Mouse (Mus musculus) megakaryocyte, embryonic 14.5 days (primary cell): ENCODE results near the gene Cd101. TPM values are rescaled to one million over a fixed set of nuclear protein-coding genes. Genes with fewer than 3 reads are reported as not detected.

ENCODE experiments used
- H3K27me3 ChIP-seq: replicated peaks from 2 replicates; pipeline ENCODE3; 2012; ENCODE audit warnings: inconsistent platforms
- H3K36me3 ChIP-seq: replicated peaks from 2 replicates; pipeline ENCODE3; 2012; ENCODE audit warnings: low read length, inconsistent platforms, mixed read lengths
- H3K4me1 ChIP-seq: 2 replicates; pipeline ENCODE4 v1.6.1; 2012; ENCODE audit warnings: inconsistent platforms
- H3K4me3 ChIP-seq: replicated peaks from 2 replicates; pipeline ENCODE3; 2012; ENCODE audit warnings: moderate library complexity, mild to moderate bottlenecking, inconsistent platforms
- H3K9me3 ChIP-seq: 2 replicates; pipeline ENCODE4 v1.6.1; 2012; ENCODE audit warnings: inconsistent platforms
- FLI1 ChIP-seq: IDR thresholded peaks from 2 replicates; pipeline ENCODE4 v1.6.1; 2012; ENCODE audit warnings: low read length, inconsistent platforms, mixed read lengths
- GATA1 ChIP-seq: IDR thresholded peaks from 3 replicates; pipeline ENCODE4 v1.6.1; 2012; ENCODE audit warnings: mixed read lengths, low read length, inconsistent platforms, borderline replicate concordance
- polyA plus RNA-seq: library from polyadenylated mRNA; stranded (reverse); fragments of >175 nt; gene quantifications from 2 replicates; pipeline ENCODE4 v1.2.3, GENCODE M21; 2012; ENCODE audit warnings: low replicate concordance; ENCODE audit not compliant: insufficient read depth

Cd101 gene
- polyA plus RNA-seq, 1 experiment, result 0.06 TPM

- Histone ChIP-seq H3K9me3 (no peaks in the 10 kb centered on the region), H3K27me3 (no peaks in the 10 kb centered on the region), H3K4me3 (no peak overlapping the region), H3K36me3 (no peaks in the 10 kb centered on the region), H3K4me1 (peaks cover 50% of the 10 kb centered on the region)
- no peak for TF ChIP-seq FLI1
- no peak for TF ChIP-seq GATA1
These were observed 35.1 kb downstream of the Cd101 start for GRCm38 (mm10) chr3:100994252-100994651.

DNA sequence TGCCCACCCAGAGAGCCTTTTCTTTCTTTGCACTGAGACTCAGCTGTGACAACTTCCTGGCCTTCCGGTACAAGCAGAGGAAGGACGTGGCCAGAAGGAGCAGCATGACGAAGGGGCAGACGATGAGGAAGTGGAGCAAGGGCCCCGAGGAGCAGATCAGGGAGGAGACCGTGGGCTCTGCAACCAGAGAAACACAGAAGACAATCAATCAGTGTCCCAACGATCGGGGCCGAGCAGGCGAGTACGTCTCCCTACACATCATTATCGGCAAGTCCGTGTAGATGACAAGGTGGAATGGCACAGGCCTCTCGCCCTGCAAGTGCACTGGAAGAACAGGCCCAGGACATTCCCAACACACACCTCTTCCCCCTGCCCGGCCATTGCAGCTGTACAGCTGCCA, 35.6 kb downstream of the Cd101 start:
- Histone ChIP-seq H3K27me3 (peaks cover 2% of the 10 kb centered on the region), H3K9me3 (no peaks in the 10 kb centered on the region), H3K4me3 (peak overlapping the region; percentile 83), H3K36me3 (no peaks in the 10 kb centered on the region), H3K4me1 (peaks cover 45% of the 10 kb centered on the region)
- TF ChIP-seq GATA1 (no peak), FLI1 (no peak)

DNA sequence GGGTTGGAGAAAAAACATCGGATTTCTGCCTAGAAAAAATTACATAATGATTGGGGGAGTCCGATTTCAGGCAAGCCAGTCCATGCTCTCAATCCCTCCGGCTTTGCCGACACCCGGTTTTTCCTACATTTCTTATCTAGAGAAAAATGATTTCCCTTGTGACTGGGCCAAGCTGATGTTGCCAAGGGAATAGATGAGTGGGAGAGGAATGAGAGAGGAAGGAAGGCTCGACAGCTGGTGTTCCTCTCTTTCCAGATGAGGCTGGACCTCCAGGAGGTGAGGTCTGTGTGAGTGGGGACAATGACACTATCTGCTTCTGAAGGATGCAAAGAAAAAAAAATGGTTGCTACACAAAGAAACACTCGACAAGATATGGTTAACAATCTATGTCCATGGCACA, 36.2 kb downstream of the Cd101 start:
- Histone ChIP-seq H3K27me3 (peaks cover 5% of the 10 kb centered on the region), H3K36me3 (no peaks in the 10 kb centered on the region), H3K9me3 (no peaks in the 10 kb centered on the region), H3K4me1 (peaks cover 45% of the 10 kb centered on the region), H3K4me3 (no peak overlapping the region)
- no peak for TF ChIP-seq FLI1
- no peak for TF ChIP-seq GATA1

DNA sequence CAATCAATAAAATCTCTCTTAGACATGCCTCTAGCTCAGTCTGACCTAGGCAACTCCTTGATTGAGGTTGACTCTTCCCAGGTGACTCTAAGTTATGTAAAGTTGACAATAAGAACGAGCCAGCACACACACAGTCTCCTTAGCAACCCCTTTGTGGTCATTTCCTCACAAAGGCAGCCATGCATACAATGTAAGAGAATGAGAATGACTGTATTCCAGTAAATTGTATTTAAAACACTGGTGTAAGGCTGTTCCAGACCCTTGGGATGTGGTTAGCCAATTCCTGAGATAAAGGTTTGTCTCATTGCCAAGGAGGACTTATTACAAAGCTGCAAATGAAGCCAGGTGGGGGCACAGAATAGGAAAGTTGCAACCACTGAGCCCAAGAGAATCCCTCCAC, 39.1 kb downstream of the Cd101 start:
- peaks cover 29% of the 10 kb centered on the region for H3K4me1 ChIP-seq
- no peaks in the 10 kb centered on the region for H3K9me3 ChIP-seq
- no peak overlapping the region for H3K4me3 ChIP-seq
- TF ChIP-seq FLI1, result no peak
- H3K27me3 ChIP-seq, result peaks cover 6% of the 10 kb centered on the region
- H3K36me3 ChIP-seq, result no peaks in the 10 kb centered on the region

DNA sequence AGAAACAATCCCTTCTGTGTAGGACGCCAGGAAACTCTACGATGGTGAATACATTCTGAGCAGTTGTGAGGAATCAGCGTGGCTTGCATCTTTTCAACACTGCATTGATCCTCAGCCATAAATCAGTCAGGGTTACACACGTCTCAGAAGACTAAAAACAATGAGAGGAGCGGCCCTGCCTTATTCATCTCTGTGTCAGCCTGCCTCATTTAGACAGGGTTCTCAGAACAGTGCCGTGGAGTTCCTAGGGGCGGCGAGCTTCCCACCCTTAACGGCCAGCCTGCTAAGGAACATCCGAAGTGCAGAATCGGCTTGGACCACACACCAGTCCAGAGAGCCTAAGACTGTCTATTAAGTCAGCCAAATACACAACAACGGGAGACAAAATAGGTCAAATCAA, 39.9 kb downstream of the Cd101 start:
- TF ChIP-seq GATA1, result no peak
- TF ChIP-seq FLI1, result no peak

DNA sequence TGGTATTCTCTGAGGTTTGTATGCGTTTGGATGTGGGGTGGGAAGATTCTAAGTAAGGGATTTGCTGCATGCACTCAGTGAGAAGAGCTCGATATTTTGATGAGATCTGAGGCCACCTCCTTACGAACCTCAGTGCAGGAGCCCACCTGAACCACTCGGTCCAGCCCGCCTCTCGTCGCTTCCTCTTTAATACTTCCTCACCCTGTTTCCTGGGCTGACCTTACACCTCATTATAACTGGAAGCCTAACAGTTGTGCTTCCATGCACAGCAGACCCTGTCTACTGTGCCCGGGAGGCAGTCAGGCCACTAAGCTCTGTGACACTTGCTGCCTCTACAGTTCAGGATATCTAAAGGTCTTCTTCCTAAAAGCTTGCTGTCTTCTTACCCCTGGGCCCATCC, 50.1 kb downstream of the Cd101 start:
- TF ChIP-seq FLI1 (no peak), GATA1 (no peak)
- H3K27me3 ChIP-seq, result peaks cover 40% of the 10 kb centered on the region
- H3K4me1 ChIP-seq, result peaks cover 4% of the 10 kb centered on the region; the same call in 1 of the 2 replicates
- H3K36me3 ChIP-seq, result no peaks in the 10 kb centered on the region
- H3K9me3 ChIP-seq, result no peaks in the 10 kb centered on the region
- H3K4me3 ChIP-seq, result no peak overlapping the region

More for the DNA sequence above, 39.9 kb downstream of the Cd101 start:
- Histone ChIP-seq H3K4me1 (peaks cover 26% of the 10 kb centered on the region), H3K27me3 (peaks cover 6% of the 10 kb centered on the region), H3K9me3 (no peaks in the 10 kb centered on the region), H3K36me3 (no peaks in the 10 kb centered on the region), H3K4me3 (no peak overlapping the region)

DNA sequence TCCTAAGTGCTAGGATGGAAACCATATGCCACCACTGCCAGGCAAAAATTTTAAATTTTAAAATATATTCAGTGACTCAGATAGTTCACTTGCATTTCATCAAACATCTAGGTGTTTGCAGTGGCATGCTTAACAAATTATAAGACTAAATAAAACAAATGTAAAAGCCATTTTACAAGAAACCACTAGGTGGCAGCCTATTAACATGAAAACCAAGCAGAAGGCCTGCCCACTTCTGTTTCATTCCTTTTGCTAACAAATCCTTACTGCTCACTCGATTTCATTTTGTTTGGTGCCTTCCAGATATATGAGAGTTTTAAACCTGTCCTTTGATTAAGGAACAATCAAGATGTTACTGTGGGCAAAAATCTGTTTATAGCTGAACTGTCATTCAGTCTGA, 55.5 kb downstream of the Cd101 start:
- TF ChIP-seq GATA1 (no peak), FLI1 (no peak)
- H3K9me3 ChIP-seq, result no peaks in the 10 kb centered on the region
- no peak overlapping the region for H3K4me3 ChIP-seq
- H3K27me3 ChIP-seq, result peaks cover 15% of the 10 kb centered on the region
- H3K36me3 ChIP-seq, result no peaks in the 10 kb centered on the region
- H3K4me1 ChIP-seq, result peaks cover 8% of the 10 kb centered on the region

DNA sequence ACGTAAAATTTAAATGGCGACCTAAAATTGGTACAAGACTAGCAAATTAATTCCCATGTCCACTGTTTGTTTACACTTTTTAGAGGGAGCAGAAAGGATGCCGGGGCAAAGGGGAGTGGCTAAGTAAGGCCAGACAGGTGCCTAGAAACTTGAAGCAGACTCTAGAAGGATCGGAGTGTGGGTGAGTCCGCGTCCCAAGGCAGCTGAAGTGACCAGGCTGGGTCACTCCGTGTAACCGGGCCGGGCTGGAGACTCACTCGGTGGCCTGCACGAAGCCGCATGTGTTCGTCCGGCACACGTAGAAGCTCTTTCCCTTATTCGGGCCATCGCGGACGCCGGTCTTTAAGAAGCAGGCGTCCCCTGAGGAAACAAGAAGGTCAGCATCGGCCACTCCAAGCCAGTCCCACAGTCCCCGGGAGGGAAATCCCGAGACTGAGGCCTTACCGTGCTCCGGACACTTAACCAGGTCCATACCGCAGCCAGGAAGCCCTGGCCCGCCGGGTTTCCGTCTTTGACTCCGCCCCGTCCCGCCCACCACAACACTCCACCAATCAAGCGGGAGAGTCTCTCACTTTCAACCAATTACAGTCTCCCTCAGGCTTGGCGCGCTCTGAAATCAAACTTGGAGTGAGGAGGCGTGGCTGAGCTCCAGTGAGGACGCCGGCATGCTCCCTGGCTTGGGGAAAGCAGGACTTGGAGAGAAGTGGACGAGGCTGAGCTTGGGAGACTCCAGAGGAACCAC, 60.0 kb downstream of the Cd101 start, which contains the start of gene Ttf2:
Gene Ttf2 (minus strand): TSS at position 488 of the 742 bp plus-strand sequence.
- H3K9me3 ChIP-seq, result no peaks in the 10 kb centered on the region
- peak within 1 kb of the TSS; percentile 97 for H3K4me3 ChIP-seq
- peaks cover 23% of the 10 kb centered on the region for H3K36me3 ChIP-seq
- H3K4me1 ChIP-seq, result peaks cover 12% of the 10 kb centered on the region
- TF ChIP-seq GATA1 (no peak), FLI1 (peak; percentile 74; the same call in 1 of the 2 replicates)
- no peaks in the 10 kb centered on the region for H3K27me3 ChIP-seq

GRCm38 (mm10) chr3:100963849-100964542, 65.4 kb downstream of the Cd101 start:
- Histone ChIP-seq H3K36me3 (peaks cover 75% of the 10 kb centered on the region), H3K27me3 (no peaks in the 10 kb centered on the region), H3K4me3 (no peak overlapping the region), H3K4me1 (peaks cover 13% of the 10 kb centered on the region), H3K9me3 (no peaks in the 10 kb centered on the region)
- TF ChIP-seq GATA1, result no peak

DNA sequence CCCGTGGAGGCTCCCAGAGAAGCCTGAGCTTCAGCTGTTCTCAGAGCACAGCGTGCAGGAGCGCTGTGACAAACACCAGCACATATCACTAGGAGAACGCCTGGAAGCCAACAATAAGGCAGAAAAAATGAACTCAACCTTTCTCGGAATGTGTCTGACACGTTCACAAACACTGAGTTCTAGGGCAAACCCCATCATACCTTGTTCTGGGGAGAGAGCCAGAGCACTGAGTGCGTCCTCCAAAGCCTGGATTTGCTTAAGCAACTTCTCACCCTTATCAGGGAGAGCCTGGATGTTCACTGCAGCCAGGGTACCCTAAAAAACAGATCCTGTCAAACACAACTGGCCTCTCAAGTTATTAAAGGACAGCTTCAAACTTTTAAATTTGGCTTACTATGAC, 67.9 kb downstream of the Cd101 start:
- H3K36me3 ChIP-seq, result peaks cover 97% of the 10 kb centered on the region

More for the DNA sequence above, 67.9 kb downstream of the Cd101 start:
- H3K4me1 ChIP-seq, result peaks cover 7% of the 10 kb centered on the region; the same call in 1 of the 2 replicates
- H3K4me3 ChIP-seq, result no peak overlapping the region
- no peaks in the 10 kb centered on the region for H3K9me3 ChIP-seq
- no peak for TF ChIP-seq FLI1
- no peak for TF ChIP-seq GATA1
- H3K27me3 ChIP-seq, result no peaks in the 10 kb centered on the region
